Mouse (Mus musculus): ENCODE data around the gene Tecpr2.

DNA sequence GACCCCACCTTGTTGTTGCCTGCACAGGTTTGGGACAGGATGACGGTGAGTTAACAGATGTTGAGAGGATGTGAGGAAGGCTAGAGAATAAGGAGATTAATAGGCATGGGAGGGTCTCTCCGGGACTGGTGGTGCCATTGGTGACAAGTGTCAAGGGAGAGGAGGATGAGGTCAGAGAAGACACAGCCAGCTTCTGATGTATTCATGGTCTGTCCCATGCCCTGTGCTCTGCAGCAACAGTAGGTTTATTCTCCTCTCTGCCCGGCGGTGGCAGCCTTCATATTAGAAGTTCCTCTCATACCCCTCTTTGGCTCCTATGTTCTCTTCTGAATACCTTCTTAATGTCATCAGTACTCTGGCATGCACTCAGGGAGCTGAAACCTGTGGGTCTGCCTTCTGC lies 31.2 kb downstream of the Tecpr2 start:
- TF ChIP-seq POLR2A (IDR thresholded peaks at IDR 0.05; ENCODE audit: low read depth, low read length) = no peak
- TF ChIP-seq ZC3H11A (IDR thresholded peaks at IDR 0.05; ENCODE audit: low read depth, low read length) = no peak
- TF ChIP-seq CHD1 (IDR thresholded peaks at IDR 0.05; ENCODE audit: low read depth, low read length) = no peak
- no peak for TF ChIP-seq MYC (IDR thresholded peaks at IDR 0.05; ENCODE audit: low read depth, low read length)
- no peak for TF ChIP-seq CTCF (conservative IDR thresholded peaks at IDR 0.05 in 1 of 2, IDR thresholded peaks at IDR 0.05 in 1 of 2; ENCODE audit: low read depth in 2 of 2, low read length in 2 of 2)
- TF ChIP-seq ZMIZ1 (IDR thresholded peaks at IDR 0.05; ENCODE audit: low read depth, low read length) = no peak
- no peak for TF ChIP-seq MAFK (IDR thresholded peaks at IDR 0.05; ENCODE audit: insufficient replicate concordance, low read length)
- no peak for TF ChIP-seq HCFC1 (IDR thresholded peaks at IDR 0.05; ENCODE audit: low read depth, low read length)
- TF ChIP-seq NRF1 (IDR thresholded peaks at IDR 0.05; ENCODE audit: low read depth, low read length) = no peak
- TF ChIP-seq EP300 (IDR thresholded peaks at IDR 0.05; ENCODE audit: low read length) = no peak
- no peak for TF ChIP-seq UBTF (IDR thresholded peaks at IDR 0.05; ENCODE audit: low read depth, low read length)
- TF ChIP-seq IRF4 (IDR thresholded peaks at IDR 0.05; ENCODE audit: low read depth, low read length) = no peak

Data from CH12.LX (cell line).